Mouse (Mus musculus): ENCODE measurements around the gene Prkar2b. TPM values are rescaled to one million over a fixed set of nuclear protein-coding genes. Genes with fewer than 3 reads are reported as not detected.

The Prkar2b gene
- polyA plus RNA-seq (2015; fragmentation: Nextera tagmentation; extraction: Ambion mirVana) = 11.8 and 13.6 TPM in 2 replicates

GRCm38 (mm10) chr12:32061090-32061930 is at the start of gene Prkar2b:
Gene Prkar2b, minus strand, starts transcription at chr12:32061296.
- Histone ChIP-seq H3K27me3 (replicated peaks) (no peaks in the 10 kb centered on the region), H3K4me1 (peaks cover 19% of the 10 kb centered on the region), H3K27ac (replicated peaks) (peak within 1 kb of the TSS; percentile 88), H3K4me2 (peak within 1 kb of the TSS; percentile 97), H3K9me3 (no peaks in the 10 kb centered on the region), H3K36me3 (no peaks in the 10 kb centered on the region), H3K9ac (peak within 1 kb of the TSS; percentile 90), H3K4me3 (peak within 1 kb of the TSS; percentile 88)
- peak; percentile 95 for ATAC-seq (ENCODE audit: extremely low read depth, insufficient number of reproducible peaks, low FRiP score, low TSS enrichment)
- 1% methylated on average over 62 of the region's 64 CpGs for WGBS

- no peaks in the 10 kb centered on the region for H3K36me3 ChIP-seq
- WGBS = 82% methylated on average over 8 of the region's 8 CpGs
- H3K9me3 ChIP-seq = no peaks in the 10 kb centered on the region
- no peak overlapping the region for H3K27ac ChIP-seq (replicated peaks)
- H3K4me1 ChIP-seq = peaks cover 42% of the 10 kb centered on the region
- ATAC-seq (ENCODE audit: extremely low read depth, insufficient number of reproducible peaks, low FRiP score, low TSS enrichment) = no peak
- H3K4me2 ChIP-seq = no peak overlapping the region
- no peak overlapping the region for H3K9ac ChIP-seq
- no peak overlapping the region for H3K4me3 ChIP-seq
- H3K27me3 ChIP-seq (replicated peaks) = no peaks in the 10 kb centered on the region
Measured at GRCm38 (mm10) chr12:32109201-32109600, 48.1 kb upstream of the Prkar2b start.

- 73% methylated on average over 4 of the region's 4 CpGs for WGBS
Measured at GRCm38 (mm10) chr12:32104955-32105521, 43.9 kb upstream of the Prkar2b start.

GRCm38 (mm10) chr12:32104451-32104862 is 43.4 kb upstream of the Prkar2b start:
- 38% methylated on average over 6 of the region's 6 CpGs for WGBS
- Histone ChIP-seq H3K4me3 (no peak overlapping the region), H3K27ac (replicated peaks) (peak overlapping the region; percentile 48), H3K9me3 (no peaks in the 10 kb centered on the region), H3K36me3 (no peaks in the 10 kb centered on the region), H3K27me3 (replicated peaks) (no peaks in the 10 kb centered on the region), H3K9ac (no peak overlapping the region), H3K4me1 (peaks cover 30% of the 10 kb centered on the region), H3K4me2 (peak overlapping the region; percentile 32)
- ATAC-seq (ENCODE audit: extremely low read depth, insufficient number of reproducible peaks, low FRiP score, low TSS enrichment) = peak; percentile 81; the same call in 1 of the 2 replicates

More at GRCm38 (mm10) chr12:32104955-32105521, 43.9 kb upstream of the Prkar2b start:
- H3K4me3 ChIP-seq = no peak overlapping the region
- no peaks in the 10 kb centered on the region for H3K36me3 ChIP-seq
- H3K4me1 ChIP-seq = peaks cover 28% of the 10 kb centered on the region
- H3K9me3 ChIP-seq = no peaks in the 10 kb centered on the region
- H3K27ac ChIP-seq (replicated peaks) = peak overlapping the region; percentile 43; the same call in 1 of the 2 replicates
- no peak for ATAC-seq (ENCODE audit: extremely low read depth, insufficient number of reproducible peaks, low FRiP score, low TSS enrichment)
- H3K9ac ChIP-seq = no peak overlapping the region
- H3K27me3 ChIP-seq (replicated peaks) = no peaks in the 10 kb centered on the region
- H3K4me2 ChIP-seq = 0 out of 2 replicates have a peak overlapping the region, but pooled peaks have one; percentile 32

- ATAC-seq (ENCODE audit: extremely low read depth, insufficient number of reproducible peaks, low FRiP score, low TSS enrichment) = no peak
- 92% methylated on average over 4 of the region's 4 CpGs for WGBS
Measured at GRCm38 (mm10) chr12:32101306-32101705, 40.2 kb upstream of the Prkar2b start.

GRCm38 (mm10) chr12:32099686-32100206 is 38.6 kb upstream of the Prkar2b start:
- Histone ChIP-seq H3K9ac (no peak overlapping the region), H3K36me3 (no peaks in the 10 kb centered on the region), H3K27me3 (replicated peaks) (no peaks in the 10 kb centered on the region), H3K9me3 (no peaks in the 10 kb centered on the region), H3K4me2 (no peak overlapping the region), H3K4me3 (no peak overlapping the region), H3K27ac (replicated peaks) (no peak overlapping the region), H3K4me1 (peaks cover 32% of the 10 kb centered on the region)
- ATAC-seq (ENCODE audit: extremely low read depth, insufficient number of reproducible peaks, low FRiP score, low TSS enrichment) = no peak
- whole genome bisulfite sequencing = 83% methylated on average over 4 of the region's 4 CpGs

More at GRCm38 (mm10) chr12:32101306-32101705, 40.2 kb upstream of the Prkar2b start:
- H3K27me3 ChIP-seq (replicated peaks) = no peaks in the 10 kb centered on the region
- H3K36me3 ChIP-seq = no peaks in the 10 kb centered on the region
- no peaks in the 10 kb centered on the region for H3K9me3 ChIP-seq
- H3K4me1 ChIP-seq = peaks cover 30% of the 10 kb centered on the region
- H3K4me2 ChIP-seq = no peak overlapping the region
- H3K4me3 ChIP-seq = no peak overlapping the region
- no peak overlapping the region for H3K27ac ChIP-seq (replicated peaks)
- H3K9ac ChIP-seq = no peak overlapping the region

GRCm38 (mm10) chr12:32098596-32098995 is 37.5 kb upstream of the Prkar2b start:
- Histone ChIP-seq H3K9ac (no peak overlapping the region), H3K27ac (replicated peaks) (no peak overlapping the region), H3K36me3 (no peaks in the 10 kb centered on the region), H3K4me3 (no peak overlapping the region), H3K9me3 (no peaks in the 10 kb centered on the region), H3K4me1 (peaks cover 21% of the 10 kb centered on the region), H3K4me2 (no peak overlapping the region), H3K27me3 (replicated peaks) (no peaks in the 10 kb centered on the region)
- ATAC-seq (ENCODE audit: extremely low read depth, insufficient number of reproducible peaks, low FRiP score, low TSS enrichment) = no peak
- WGBS = 68% methylated on average over 4 of the region's 4 CpGs

- no peak for ATAC-seq (ENCODE audit: extremely low read depth, insufficient number of reproducible peaks, low FRiP score, low TSS enrichment)
- Histone ChIP-seq H3K4me1 (peaks cover 14% of the 10 kb centered on the region), H3K9me3 (no peaks in the 10 kb centered on the region), H3K4me3 (no peak overlapping the region), H3K4me2 (no peak overlapping the region), H3K36me3 (no peaks in the 10 kb centered on the region), H3K27ac (replicated peaks) (no peak overlapping the region), H3K27me3 (replicated peaks) (no peaks in the 10 kb centered on the region), H3K9ac (no peak overlapping the region)
- 67% methylated on average over 1 of the region's 1 CpGs for WGBS
Measured at GRCm38 (mm10) chr12:32097107-32097506, 36.0 kb upstream of the Prkar2b start.

- 0 out of 2 replicates have a peak, but pooled peaks cover 4% of the 10 kb centered on the region for H3K9me3 ChIP-seq
- no peaks in the 10 kb centered on the region for H3K36me3 ChIP-seq
- H3K4me3 ChIP-seq = no peak overlapping the region
- H3K9ac ChIP-seq = no peak overlapping the region
- no peak for ATAC-seq (ENCODE audit: extremely low read depth, insufficient number of reproducible peaks, low FRiP score, low TSS enrichment)
- no peak overlapping the region for H3K4me2 ChIP-seq
- H3K27me3 ChIP-seq (replicated peaks) = no peaks in the 10 kb centered on the region
- 32% methylated on average over 1 of the region's 1 CpGs for WGBS
- peaks cover 10% of the 10 kb centered on the region for H3K4me1 ChIP-seq
- H3K27ac ChIP-seq (replicated peaks) = no peak overlapping the region
Measured at GRCm38 (mm10) chr12:32095164-32095563, 34.1 kb upstream of the Prkar2b start.

GRCm38 (mm10) chr12:32092452-32092851 is 31.4 kb upstream of the Prkar2b start:
- WGBS = 81% methylated on average over 4 of the region's 4 CpGs

GRCm38 (mm10) chr12:32088566-32088965 is 27.5 kb upstream of the Prkar2b start:
- 72% methylated on average over 3 of the region's 3 CpGs for WGBS
- ATAC-seq (ENCODE audit: extremely low read depth, insufficient number of reproducible peaks, low FRiP score, low TSS enrichment) = no peak

More at GRCm38 (mm10) chr12:32092452-32092851, 31.4 kb upstream of the Prkar2b start:
- no peak for ATAC-seq (ENCODE audit: extremely low read depth, insufficient number of reproducible peaks, low FRiP score, low TSS enrichment)
- Histone ChIP-seq H3K4me3 (no peak overlapping the region), H3K9me3 (0 out of 2 replicates have a peak, but pooled peaks cover 4% of the 10 kb centered on the region), H3K27me3 (replicated peaks) (no peaks in the 10 kb centered on the region), H3K36me3 (no peaks in the 10 kb centered on the region), H3K4me1 (peaks cover 6% of the 10 kb centered on the region), H3K9ac (no peak overlapping the region), H3K4me2 (no peak overlapping the region), H3K27ac (replicated peaks) (no peak overlapping the region)

More at GRCm38 (mm10) chr12:32088566-32088965, 27.5 kb upstream of the Prkar2b start:
- Histone ChIP-seq H3K27ac (replicated peaks) (no peak overlapping the region), H3K9ac (no peak overlapping the region), H3K36me3 (no peaks in the 10 kb centered on the region), H3K4me3 (no peak overlapping the region), H3K4me2 (no peak overlapping the region), H3K4me1 (peaks cover 5% of the 10 kb centered on the region; the same call in 1 of the 2 replicates), H3K27me3 (replicated peaks) (no peaks in the 10 kb centered on the region), H3K9me3 (0 out of 2 replicates have a peak, but pooled peaks cover 4% of the 10 kb centered on the region)
